Mouse (Mus musculus): ENCODE measurements at regions not wholly inside any gene's neighbourhood (a gene's known extent, or its start where the extent isn't known, plus 50 kb on each side); places are given as distances from the start of the nearest gene placed in this dataset.

- Histone ChIP-seq H3K36me3 (no peaks in the 10 kb centered on the region), H3K27ac (no peak overlapping the region), H3K9me3 (no peaks in the 10 kb centered on the region), H3K4me3 (no peak overlapping the region), H3K27me3 (ENCODE audit: insufficient read depth, poor library complexity, severe bottlenecking) (0 out of 2 replicates have a peak, but pooled peaks cover 6% of the 10 kb centered on the region), H3K4me1 (replicated peaks) (peaks cover 3% of the 10 kb centered on the region)
- WGBS = 36% methylated on average over 3 of the region's 3 CpGs
- no peak for DNase-seq (ENCODE audit: low spot score)
These were observed 231.8 kb downstream of the Ndfip2 start for GRCm38 (mm10) chr14:105490158-105490557.

DNA sequence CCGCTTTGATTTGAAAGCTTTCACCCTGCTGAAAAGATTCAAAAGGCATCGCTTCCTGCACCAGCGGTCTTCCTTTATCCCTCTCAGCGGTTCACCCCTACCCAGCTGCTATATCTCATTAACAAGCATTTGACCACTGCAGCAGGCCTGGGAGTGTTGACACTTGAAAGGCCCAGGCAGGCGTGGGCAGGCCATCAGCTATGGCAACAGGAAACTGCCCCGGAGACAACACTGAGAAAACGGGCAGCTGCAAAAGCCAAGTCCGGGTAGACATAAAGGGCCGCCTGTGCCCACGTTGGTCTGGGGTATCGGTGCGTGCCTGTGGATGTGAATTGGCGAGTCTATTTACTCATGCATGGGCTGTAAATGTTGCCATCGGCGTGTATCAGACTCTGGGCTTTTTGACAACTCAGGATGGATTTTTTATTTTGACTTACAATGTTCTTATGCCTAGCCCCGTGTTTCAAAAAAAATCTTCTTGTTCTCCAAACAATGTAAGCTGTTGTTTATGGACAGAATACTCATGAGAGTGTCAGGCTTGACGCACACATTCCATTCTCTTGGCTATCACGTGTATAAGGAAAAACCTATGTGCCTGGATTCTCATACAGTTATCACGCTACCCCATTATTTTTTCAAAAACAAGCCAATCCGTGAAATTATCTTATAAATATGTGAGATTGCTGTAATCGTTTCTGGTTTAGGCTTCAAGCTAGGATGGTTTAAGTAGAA lies 225.1 kb downstream of the Ndfip2 start:
- peak; percentile 88 for DNase-seq (ENCODE audit: low spot score)
- peak overlapping the region; percentile 90 for H3K27ac ChIP-seq
- H3K4me3 ChIP-seq = peak overlapping the region; percentile 44
- H3K27me3 ChIP-seq (ENCODE audit: insufficient read depth, poor library complexity, severe bottlenecking) = peaks cover 39% of the 10 kb centered on the region
- no peaks in the 10 kb centered on the region for H3K36me3 ChIP-seq
- H3K9me3 ChIP-seq = no peaks in the 10 kb centered on the region
- 8% methylated on average over 21 of the region's 21 CpGs for WGBS
- peaks cover 49% of the 10 kb centered on the region for H3K4me1 ChIP-seq (replicated peaks)

DNA sequence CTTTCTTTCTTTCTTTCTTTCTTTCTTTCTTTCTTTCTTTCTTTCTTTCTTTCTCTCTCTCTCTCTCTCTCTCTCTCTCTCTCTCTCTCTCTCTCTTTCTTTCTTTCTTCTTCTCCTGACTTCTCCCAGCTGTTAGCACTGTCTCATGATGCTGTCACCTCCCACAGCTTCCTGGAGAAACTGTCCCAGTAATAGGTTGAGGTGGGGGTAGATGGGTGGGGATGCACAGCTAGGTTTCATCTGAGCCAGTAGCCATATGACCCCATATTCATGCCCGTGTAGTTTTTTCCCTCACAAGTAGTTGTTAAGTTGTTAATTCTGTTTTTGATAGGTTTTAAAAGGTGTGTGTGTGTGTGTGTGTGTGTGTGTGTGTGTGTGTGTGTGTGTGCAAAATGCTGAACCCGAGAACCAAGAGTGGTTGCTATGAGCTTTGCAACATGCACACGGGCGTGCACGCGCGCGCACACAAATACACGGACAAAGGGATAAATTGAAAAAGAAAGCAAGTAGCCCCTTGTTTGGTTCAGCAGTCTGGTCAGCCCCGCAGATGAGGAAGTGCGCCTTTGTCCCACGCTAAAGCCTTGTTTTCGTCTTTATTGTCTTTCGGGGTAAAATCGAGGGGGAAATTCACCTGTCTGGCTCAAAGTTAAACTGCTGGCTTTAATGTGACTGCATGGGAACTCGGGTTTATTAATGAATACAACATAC lies 224.4 kb downstream of the Ndfip2 start:
- Histone ChIP-seq H3K36me3 (no peaks in the 10 kb centered on the region), H3K9me3 (no peaks in the 10 kb centered on the region), H3K4me1 (replicated peaks) (peaks cover 49% of the 10 kb centered on the region), H3K27ac (peak overlapping the region; percentile 90), H3K4me3 (peak overlapping the region; percentile 44), H3K27me3 (ENCODE audit: insufficient read depth, poor library complexity, severe bottlenecking) (peaks cover 37% of the 10 kb centered on the region)
- DNase-seq (ENCODE audit: low spot score) = peak; percentile 77
- WGBS = 2% methylated on average over 16 of the region's 16 CpGs

DNA sequence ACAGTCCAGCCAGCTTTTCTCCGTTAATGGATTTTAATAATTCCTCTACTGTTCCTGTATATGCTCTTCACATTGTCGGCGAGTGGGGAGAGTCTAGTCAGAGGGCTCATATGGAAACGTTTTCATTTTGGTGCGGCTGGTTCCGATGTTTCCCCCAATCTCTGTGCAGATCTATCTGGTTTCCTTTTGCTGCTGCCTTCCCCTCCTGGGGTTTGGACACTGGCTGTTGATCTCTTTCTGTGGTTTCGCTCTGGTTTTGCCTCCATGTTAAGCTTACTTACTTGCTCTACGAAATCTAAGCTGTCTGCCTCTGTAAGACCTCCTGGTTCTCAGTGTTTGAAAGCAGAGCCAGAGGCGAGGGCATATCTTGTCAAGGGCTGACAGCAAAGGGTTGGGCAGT lies 221.7 kb downstream of the Ndfip2 start:
- Histone ChIP-seq H3K4me3 (0 out of 2 replicates have a peak overlapping the region, but pooled peaks have one; percentile 20), H3K9me3 (no peaks in the 10 kb centered on the region), H3K27me3 (ENCODE audit: insufficient read depth, poor library complexity, severe bottlenecking) (peaks cover 31% of the 10 kb centered on the region), H3K4me1 (replicated peaks) (peaks cover 49% of the 10 kb centered on the region), H3K36me3 (no peaks in the 10 kb centered on the region), H3K27ac (peak overlapping the region; percentile 62; the same call in 1 of the 2 replicates)
- 52% methylated on average over 9 of the region's 9 CpGs for WGBS
- DNase-seq (ENCODE audit: low spot score) = no peak

GRCm38 (mm10) chr14:105474991-105475553 lies 216.7 kb downstream of the Ndfip2 start:
- H3K36me3 ChIP-seq = no peaks in the 10 kb centered on the region
- no peaks in the 10 kb centered on the region for H3K9me3 ChIP-seq
- DNase-seq (ENCODE audit: low spot score) = no peak
- H3K27ac ChIP-seq = no peak overlapping the region
- peaks cover 3% of the 10 kb centered on the region for H3K4me1 ChIP-seq (replicated peaks)
- no peak overlapping the region for H3K4me3 ChIP-seq
- H3K27me3 ChIP-seq (ENCODE audit: insufficient read depth, poor library complexity, severe bottlenecking) = peaks cover 13% of the 10 kb centered on the region

- Histone ChIP-seq H3K27ac (no peak overlapping the region), H3K36me3 (no peaks in the 10 kb centered on the region), H3K9me3 (no peaks in the 10 kb centered on the region), H3K27me3 (ENCODE audit: insufficient read depth, poor library complexity, severe bottlenecking) (no peaks in the 10 kb centered on the region), H3K4me1 (replicated peaks) (no peaks in the 10 kb centered on the region), H3K4me3 (no peak overlapping the region)
- no peak for DNase-seq (ENCODE audit: low spot score)
- WGBS = 85% methylated on average over 3 of the region's 3 CpGs
These were observed 190.6 kb downstream of the Ndfip2 start for GRCm38 (mm10) chr14:105448919-105449458.

- no peak for DNase-seq (ENCODE audit: low spot score)
- H3K36me3 ChIP-seq = no peaks in the 10 kb centered on the region
- H3K27me3 ChIP-seq (ENCODE audit: insufficient read depth, poor library complexity, severe bottlenecking) = no peaks in the 10 kb centered on the region
- H3K27ac ChIP-seq = no peak overlapping the region
- H3K9me3 ChIP-seq = no peaks in the 10 kb centered on the region
- 78% methylated on average over 5 of the region's 5 CpGs for WGBS
- no peak overlapping the region for H3K4me3 ChIP-seq
- H3K4me1 ChIP-seq (replicated peaks) = no peaks in the 10 kb centered on the region
These were observed 188.7 kb downstream of the Ndfip2 start for GRCm38 (mm10) chr14:105447088-105447487.

GRCm38 (mm10) chr14:105435343-105435742 lies 177.0 kb downstream of the Ndfip2 start:
- Histone ChIP-seq H3K27me3 (ENCODE audit: insufficient read depth, poor library complexity, severe bottlenecking) (no peaks in the 10 kb centered on the region), H3K36me3 (no peaks in the 10 kb centered on the region), H3K4me1 (replicated peaks) (peaks cover 9% of the 10 kb centered on the region), H3K9me3 (no peaks in the 10 kb centered on the region), H3K4me3 (no peak overlapping the region), H3K27ac (no peak overlapping the region)
- DNase-seq (ENCODE audit: low spot score) = no peak
- WGBS = 88% methylated on average over 6 of the region's 6 CpGs

- 91% methylated on average over 2 of the region's 2 CpGs for WGBS
- Histone ChIP-seq H3K36me3 (no peaks in the 10 kb centered on the region), H3K27me3 (ENCODE audit: insufficient read depth, poor library complexity, severe bottlenecking) (no peaks in the 10 kb centered on the region), H3K27ac (no peak overlapping the region), H3K4me1 (replicated peaks) (peaks cover 9% of the 10 kb centered on the region), H3K9me3 (no peaks in the 10 kb centered on the region), H3K4me3 (no peak overlapping the region)
- DNase-seq (ENCODE audit: low spot score) = no peak
These were observed 175.1 kb downstream of the Ndfip2 start for GRCm38 (mm10) chr14:105433456-105433855.

- Histone ChIP-seq H3K4me1 (replicated peaks) (peaks cover 10% of the 10 kb centered on the region), H3K9me3 (no peaks in the 10 kb centered on the region), H3K36me3 (no peaks in the 10 kb centered on the region), H3K4me3 (no peak overlapping the region), H3K27me3 (ENCODE audit: insufficient read depth, poor library complexity, severe bottlenecking) (no peaks in the 10 kb centered on the region), H3K27ac (peak overlapping the region; percentile 60; the same call in 1 of the 2 replicates)
- peak; percentile 35 for DNase-seq (ENCODE audit: low spot score)
- WGBS = 2% methylated on average over 4 of the region's 4 CpGs
These were observed 174.3 kb downstream of the Ndfip2 start for GRCm38 (mm10) chr14:105432670-105433069.

GRCm38 (mm10) chr14:105431584-105431983 lies 173.2 kb downstream of the Ndfip2 start:
- Histone ChIP-seq H3K36me3 (no peaks in the 10 kb centered on the region), H3K27ac (no peak overlapping the region), H3K27me3 (ENCODE audit: insufficient read depth, poor library complexity, severe bottlenecking) (no peaks in the 10 kb centered on the region), H3K4me3 (no peak overlapping the region), H3K9me3 (no peaks in the 10 kb centered on the region), H3K4me1 (replicated peaks) (peaks cover 17% of the 10 kb centered on the region)
- 92% methylated on average over 4 of the region's 4 CpGs for WGBS
- DNase-seq (ENCODE audit: low spot score) = no peak

- H3K27ac ChIP-seq = no peak overlapping the region
- 84% methylated on average over 5 of the region's 5 CpGs for WGBS
- no peak for DNase-seq (ENCODE audit: low spot score)
These were observed 171.4 kb downstream of the Ndfip2 start for GRCm38 (mm10) chr14:105429664-105430257.

More at GRCm38 (mm10) chr14:105429664-105430257, 171.4 kb downstream of the Ndfip2 start:
- peaks cover 17% of the 10 kb centered on the region for H3K4me1 ChIP-seq (replicated peaks)
- no peaks in the 10 kb centered on the region for H3K27me3 ChIP-seq (ENCODE audit: insufficient read depth, poor library complexity, severe bottlenecking)
- H3K9me3 ChIP-seq = no peaks in the 10 kb centered on the region
- H3K36me3 ChIP-seq = no peaks in the 10 kb centered on the region
- no peak overlapping the region for H3K4me3 ChIP-seq
